Mouse (Mus musculus): ENCODE measurements around the gene Lck. TPM values are rescaled to one million over a fixed set of nuclear protein-coding genes. Genes with fewer than 3 reads are reported as not detected.

Lck gene
- polyA plus RNA-seq, 1 experiment from 2014 or later, result 5.7 TPM

GRCm38 (mm10) chr4:129575171-129575844 is 1.9 kb upstream of the Lck start:
- Histone ChIP-seq H3K36me3 (ENCODE audit: insufficient read depth) (no peaks in the 10 kb centered on the region), H3K4me1 (ENCODE audit: insufficient read depth) (no peaks in the 10 kb centered on the region), H3K9me3 (ENCODE audit: low read depth, low read length) (no peaks in the 10 kb centered on the region), H3K27me3 (ENCODE audit: insufficient read depth, low read length) (no peaks in the 10 kb centered on the region), H3K9ac (no peak overlapping the region), H3K4me3 (ENCODE audit: low read depth, low read length) (no peak overlapping the region), H3K4me2 (no peak overlapping the region), H3K27ac (ENCODE audit: low read depth) (peak overlapping the region; percentile 42; the same call in 1 of the 2 replicates)
- TF ChIP-seq CTCF (IDR thresholded peaks at IDR 0.05; ENCODE audit: low read depth), result no peak
- peak; percentile 38 for DNase-seq
- ATAC-seq (ENCODE audit: insufficient read depth), result no peak
- WGBS, result 36% methylated on average over 7 of the region's 8 CpGs

- Histone ChIP-seq H3K9ac (no peak overlapping the region), H3K36me3 (ENCODE audit: insufficient read depth) (no peaks in the 10 kb centered on the region), H3K4me1 (ENCODE audit: insufficient read depth) (no peaks in the 10 kb centered on the region), H3K27ac (ENCODE audit: low read depth) (no peak overlapping the region), H3K4me3 (ENCODE audit: low read depth, low read length) (no peak overlapping the region), H3K27me3 (ENCODE audit: insufficient read depth, low read length) (no peaks in the 10 kb centered on the region), H3K9me3 (ENCODE audit: low read depth, low read length) (no peaks in the 10 kb centered on the region), H3K4me2 (no peak overlapping the region)
- DNase-seq (no peak), ATAC-seq (ENCODE audit: insufficient read depth) (no peak)
- no peak for TF ChIP-seq CTCF (IDR thresholded peaks at IDR 0.05; ENCODE audit: low read depth)
- 91% methylated on average over 4 of the region's 4 CpGs for WGBS
These were observed 409 bp downstream of the Lck start for GRCm38 (mm10) chr4:129573093-129573370.

DNA sequence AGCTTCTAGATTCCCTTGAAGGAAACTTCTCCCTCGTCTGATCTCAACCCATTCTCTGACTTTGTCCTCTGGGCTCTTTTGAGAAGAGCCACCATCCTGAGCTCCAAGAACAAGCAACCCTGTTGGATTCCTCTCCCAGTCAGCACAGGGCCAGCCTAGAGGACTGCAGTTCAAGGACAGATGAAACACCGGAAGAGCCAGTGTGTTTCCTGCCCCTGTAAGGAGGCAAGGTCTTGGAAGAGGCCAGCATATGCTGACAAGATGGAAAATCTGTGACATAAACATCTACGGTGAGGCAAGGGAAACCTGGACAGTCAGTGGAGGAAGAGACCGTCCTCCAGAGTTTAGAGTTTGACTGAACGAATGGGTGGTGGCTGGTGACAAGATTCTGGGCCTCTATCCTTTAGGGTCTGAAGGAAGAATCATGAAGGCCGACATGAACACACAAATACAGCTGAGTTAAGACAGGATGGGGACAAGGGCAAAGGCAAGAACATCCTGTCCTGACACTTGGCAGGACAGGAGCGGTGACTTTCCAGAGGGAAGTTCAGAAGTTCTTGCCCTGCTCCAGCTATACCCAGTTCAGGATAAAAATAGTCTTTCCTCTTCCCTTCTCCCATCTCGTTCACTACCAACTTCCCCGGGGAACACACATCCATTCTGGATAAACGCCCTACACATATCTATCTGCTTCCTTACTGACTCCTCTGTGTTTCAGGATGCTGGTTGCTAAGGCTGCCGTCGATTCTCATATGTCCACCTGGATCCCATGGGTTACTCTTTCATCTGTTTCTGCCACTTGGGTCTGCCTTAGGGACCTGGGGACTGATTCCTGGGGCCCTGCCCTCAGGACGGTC is 977 bp downstream of the Lck start:
- Histone ChIP-seq H3K27me3 (ENCODE audit: insufficient read depth, low read length) (no peaks in the 10 kb centered on the region), H3K9ac (no peak overlapping the region), H3K9me3 (ENCODE audit: low read depth, low read length) (no peaks in the 10 kb centered on the region), H3K4me2 (no peak overlapping the region), H3K4me3 (ENCODE audit: low read depth, low read length) (no peak overlapping the region), H3K4me1 (ENCODE audit: insufficient read depth) (no peaks in the 10 kb centered on the region), H3K27ac (ENCODE audit: low read depth) (peak overlapping the region; percentile 26; the same call in 1 of the 2 replicates), H3K36me3 (ENCODE audit: insufficient read depth) (no peaks in the 10 kb centered on the region)
- peak; percentile 36 for DNase-seq
- ATAC-seq (ENCODE audit: insufficient read depth), result no peak
- WGBS, result 67% methylated on average over 13 of the region's 13 CpGs
- TF ChIP-seq CTCF (IDR thresholded peaks at IDR 0.05; ENCODE audit: low read depth), result no peak

- Histone ChIP-seq H3K4me1 (ENCODE audit: insufficient read depth) (no peaks in the 10 kb centered on the region), H3K27ac (ENCODE audit: low read depth) (no peak overlapping the region), H3K27me3 (ENCODE audit: insufficient read depth, low read length) (no peaks in the 10 kb centered on the region), H3K4me2 (no peak overlapping the region), H3K9ac (no peak overlapping the region), H3K9me3 (ENCODE audit: low read depth, low read length) (no peaks in the 10 kb centered on the region), H3K4me3 (ENCODE audit: low read depth, low read length) (no peak overlapping the region), H3K36me3 (ENCODE audit: insufficient read depth) (no peaks in the 10 kb centered on the region)
- 70% methylated on average over 8 of the region's 8 CpGs for WGBS
- DNase-seq (no peak), ATAC-seq (ENCODE audit: insufficient read depth) (no peak)
- TF ChIP-seq CTCF (IDR thresholded peaks at IDR 0.05; ENCODE audit: low read depth), result no peak
These were observed 1.8 kb downstream of the Lck start for GRCm38 (mm10) chr4:129571551-129572084.

DNA sequence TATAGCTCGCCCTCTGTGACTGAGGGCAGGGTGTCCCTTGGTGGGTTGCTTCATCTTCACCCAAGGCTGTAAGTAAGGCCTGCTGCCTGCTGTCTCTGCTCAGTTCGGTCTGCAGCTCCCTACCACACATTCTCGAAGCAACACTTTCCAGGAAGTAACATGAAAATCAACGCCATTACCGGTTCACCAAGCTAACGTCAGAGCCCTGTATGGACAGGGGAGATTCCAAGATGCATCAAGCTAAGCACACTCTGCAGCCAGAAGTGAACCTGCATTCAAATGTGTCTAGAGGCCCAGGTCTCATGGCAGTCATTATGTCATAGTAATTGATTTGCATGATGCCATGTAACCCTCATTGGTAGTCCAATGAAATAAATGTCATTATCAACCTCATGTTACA is 3.4 kb downstream of the Lck start:
- Histone ChIP-seq H3K27me3 (ENCODE audit: insufficient read depth, low read length) (no peaks in the 10 kb centered on the region), H3K9me3 (ENCODE audit: low read depth, low read length) (no peaks in the 10 kb centered on the region), H3K4me3 (ENCODE audit: low read depth, low read length) (no peak overlapping the region), H3K27ac (ENCODE audit: low read depth) (no peak overlapping the region), H3K36me3 (ENCODE audit: insufficient read depth) (no peaks in the 10 kb centered on the region), H3K4me1 (ENCODE audit: insufficient read depth) (no peaks in the 10 kb centered on the region), H3K4me2 (no peak overlapping the region), H3K9ac (no peak overlapping the region)
- no peak for ATAC-seq (ENCODE audit: insufficient read depth)
- WGBS, result 85% methylated on average over 6 of the region's 6 CpGs
- DNase-seq, result no peak
- TF ChIP-seq CTCF (IDR thresholded peaks at IDR 0.05; ENCODE audit: low read depth), result no peak

DNA sequence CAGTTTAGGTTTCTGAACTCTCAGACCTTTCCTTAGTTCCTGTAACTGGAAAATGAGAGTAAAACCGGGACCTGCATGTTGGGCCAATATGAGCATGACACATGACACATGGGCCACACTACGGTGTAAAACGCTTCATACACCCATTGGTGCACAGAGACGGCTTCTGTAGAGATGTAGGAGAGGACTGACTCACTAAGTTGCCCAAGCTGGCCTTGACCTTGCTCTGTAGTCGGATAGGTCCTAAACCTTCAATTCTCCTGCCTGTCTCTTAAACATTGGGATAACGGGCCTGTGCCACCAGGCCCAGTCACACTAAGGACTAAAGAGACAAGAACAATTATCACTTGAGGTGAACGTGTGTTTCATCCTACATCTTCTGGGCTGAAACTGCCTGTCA is 5.1 kb downstream of the Lck start:
- H3K27me3 ChIP-seq (ENCODE audit: insufficient read depth, low read length), result no peaks in the 10 kb centered on the region

DNA sequence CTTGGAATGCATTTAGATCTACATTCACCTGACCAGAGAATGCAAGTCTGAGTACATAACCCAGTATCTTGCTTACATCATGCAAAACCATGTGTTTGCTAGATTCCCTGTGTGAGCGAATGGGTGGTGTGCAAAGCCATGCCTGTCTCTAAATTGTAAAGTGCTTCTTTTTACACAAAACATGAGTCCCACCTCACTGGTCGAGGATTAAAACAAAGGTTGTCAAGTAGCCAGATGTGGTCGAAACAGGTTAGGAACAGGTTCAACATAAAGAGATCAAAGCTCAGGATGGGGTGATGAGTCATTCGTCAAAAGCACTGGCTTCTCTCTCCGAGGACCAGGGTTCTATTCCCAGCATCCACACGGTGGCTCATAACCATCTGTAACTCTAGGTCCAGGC is 8.3 kb downstream of the Lck start:
- no peak for TF ChIP-seq CTCF (IDR thresholded peaks at IDR 0.05; ENCODE audit: low read depth)
- Histone ChIP-seq H3K9ac (no peak overlapping the region), H3K4me3 (ENCODE audit: low read depth, low read length) (no peak overlapping the region), H3K27me3 (ENCODE audit: insufficient read depth, low read length) (no peaks in the 10 kb centered on the region), H3K4me1 (ENCODE audit: insufficient read depth) (no peaks in the 10 kb centered on the region), H3K4me2 (no peak overlapping the region), H3K9me3 (ENCODE audit: low read depth, low read length) (no peaks in the 10 kb centered on the region), H3K36me3 (ENCODE audit: insufficient read depth) (no peaks in the 10 kb centered on the region), H3K27ac (ENCODE audit: low read depth) (no peak overlapping the region)
- DNase-seq, result no peak
- 74% methylated on average over 6 of the region's 6 CpGs for WGBS
- no peak for ATAC-seq (ENCODE audit: insufficient read depth)

More for the DNA sequence above, 5.1 kb downstream of the Lck start:
- DNase-seq, result no peak
- 90% methylated on average over 7 of the region's 7 CpGs for WGBS
- H3K27ac ChIP-seq (ENCODE audit: low read depth), result no peak overlapping the region
- TF ChIP-seq CTCF (IDR thresholded peaks at IDR 0.05; ENCODE audit: low read depth), result no peak
- H3K4me3 ChIP-seq (ENCODE audit: low read depth, low read length), result no peak overlapping the region
- ATAC-seq (ENCODE audit: insufficient read depth), result no peak
- no peak overlapping the region for H3K9ac ChIP-seq
- H3K4me1 ChIP-seq (ENCODE audit: insufficient read depth), result no peaks in the 10 kb centered on the region
- H3K9me3 ChIP-seq (ENCODE audit: low read depth, low read length), result no peaks in the 10 kb centered on the region
- H3K36me3 ChIP-seq (ENCODE audit: insufficient read depth), result no peaks in the 10 kb centered on the region
- H3K4me2 ChIP-seq, result no peak overlapping the region
